Mouse (Mus musculus): ENCODE measurements at regions not wholly inside any gene's neighbourhood (a gene's known extent, or its start where the extent isn't known, plus 50 kb on each side); places are given as distances from the start of the nearest gene placed in this dataset.

DNA sequence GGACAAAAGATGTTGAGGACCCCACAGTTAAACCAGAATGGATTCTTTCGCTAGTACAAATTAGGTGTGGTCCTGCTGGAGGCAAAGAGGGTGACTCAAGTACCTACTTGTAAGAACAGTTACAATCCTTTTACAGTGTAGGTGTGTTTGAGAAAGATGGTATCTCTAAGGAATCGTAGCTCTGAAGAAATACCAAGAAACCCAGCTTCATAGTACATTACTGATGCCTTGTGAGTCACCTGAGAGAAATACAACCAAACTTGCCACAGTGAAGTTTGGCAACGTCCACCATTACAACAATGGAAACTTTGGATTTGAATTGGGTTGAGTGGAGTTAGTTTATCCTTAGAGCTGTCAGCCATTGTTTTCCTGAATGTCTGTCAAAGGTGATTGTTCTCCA is 405.7 kb upstream of the Tle4 start:
- TF ChIP-seq CTCF (IDR thresholded peaks at IDR 0.05; ENCODE audit: insufficient read depth, low read depth, low read length) = no peak
- TF ChIP-seq POLR2A (IDR thresholded peaks at IDR 0.05; ENCODE audit: insufficient read depth, low read depth, low read length) = no peak
